Mouse (Mus musculus): ENCODE measurements around the gene Iglon5. TPM values are rescaled to one million over a fixed set of nuclear protein-coding genes. Genes with fewer than 3 reads are reported as not detected.

Gene Iglon5
- not detected in 2 replicates for polyA plus RNA-seq (2015; fragmentation: Nextera tagmentation; extraction: Ambion mirVana)

DNA sequence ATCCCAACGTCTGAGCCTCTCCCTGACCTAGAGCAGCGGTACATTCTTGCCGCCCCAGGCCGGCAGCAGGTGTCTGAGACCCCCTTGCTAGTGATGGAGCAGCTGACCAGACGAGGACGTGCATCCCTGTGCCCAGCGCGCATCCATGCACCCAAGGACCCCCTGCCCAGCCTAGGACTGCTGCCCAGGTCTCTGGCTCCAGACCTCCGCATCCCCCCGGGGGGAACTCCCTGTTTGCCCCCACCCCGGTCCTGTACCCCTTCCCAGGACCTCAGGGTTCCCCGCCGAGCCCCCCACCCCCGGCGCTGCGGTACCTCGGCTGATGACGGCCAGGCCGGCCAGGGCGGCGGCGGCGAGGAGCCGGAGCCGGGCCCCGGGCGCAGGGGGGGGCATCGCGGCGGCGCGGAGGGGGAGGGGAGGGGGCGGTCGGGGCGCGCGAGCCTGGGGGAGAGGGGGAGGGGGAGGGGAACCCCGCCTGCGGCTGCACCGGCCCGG, at the start of gene Iglon5:
TSS of gene Iglon5 (minus strand) at position 445 of the 495 bp plus-strand sequence.
- DNase-seq, result no peak
- H3K9me3 ChIP-seq (replicated peaks), result no peaks in the 10 kb centered on the region
- no peak for ATAC-seq (ENCODE audit: low read depth)
- no peak within 1 kb of the TSS for H3K9ac ChIP-seq
- WGBS (ENCODE audit: insufficient replicate concordance), result 3% methylated on average over 22 of the region's 41 CpGs
- H3K27ac ChIP-seq, result no peak within 1 kb of the TSS
- H3K4me3 ChIP-seq (replicated peaks), result peak within 1 kb of the TSS; percentile 18; the same call in 1 of the 2 replicates
- no peaks in the 10 kb centered on the region for H3K4me1 ChIP-seq (replicated peaks)
- H3K4me2 ChIP-seq, result peak within 1 kb of the TSS; percentile 28
- H3K27me3 ChIP-seq, result peaks cover 41% of the 10 kb centered on the region
- no peaks in the 10 kb centered on the region for H3K36me3 ChIP-seq

DNA sequence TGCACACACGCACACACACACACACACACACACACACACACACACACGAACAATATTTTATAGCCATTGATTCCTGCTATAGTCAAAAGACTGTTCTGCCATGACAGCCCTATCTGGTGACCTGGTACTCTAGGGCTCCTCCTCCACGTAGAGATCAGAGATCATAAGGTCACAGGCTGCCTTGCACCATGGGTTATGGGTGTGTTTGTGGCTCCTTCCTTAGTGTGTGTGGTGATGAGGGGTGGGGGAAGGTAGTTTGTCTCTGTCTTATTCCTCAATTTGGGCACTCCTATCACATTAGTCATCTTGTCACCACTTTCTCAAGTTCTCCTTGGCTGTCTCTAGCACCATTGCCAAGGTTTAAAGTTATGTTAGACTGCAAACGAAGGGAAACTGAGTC, 48.6 kb upstream of the Iglon5 start:
- H3K4me2 ChIP-seq, result no peak overlapping the region
- no peaks in the 10 kb centered on the region for H3K4me1 ChIP-seq (replicated peaks)
- 46% methylated on average over 4 of the region's 4 CpGs for WGBS (ENCODE audit: insufficient replicate concordance)
- ATAC-seq (ENCODE audit: low read depth) (no peak), DNase-seq (no peak)
- H3K27ac ChIP-seq, result no peak overlapping the region
- H3K4me3 ChIP-seq (replicated peaks), result no peak overlapping the region
- no peaks in the 10 kb centered on the region for H3K9me3 ChIP-seq (replicated peaks)
- no peak overlapping the region for H3K9ac ChIP-seq
- H3K36me3 ChIP-seq, result no peaks in the 10 kb centered on the region
- no peaks in the 10 kb centered on the region for H3K27me3 ChIP-seq

- Histone ChIP-seq H3K9me3 (replicated peaks) (no peaks in the 10 kb centered on the region), H3K9ac (no peak overlapping the region), H3K4me1 (replicated peaks) (no peaks in the 10 kb centered on the region), H3K27ac (peak overlapping the region; percentile 3; the same call in 1 of the 2 replicates), H3K27me3 (no peaks in the 10 kb centered on the region), H3K36me3 (no peaks in the 10 kb centered on the region), H3K4me2 (no peak overlapping the region), H3K4me3 (replicated peaks) (no peak overlapping the region)
- WGBS (ENCODE audit: insufficient replicate concordance), result 28% methylated on average over 9 of the region's 9 CpGs
- ATAC-seq (ENCODE audit: low read depth) (0 out of 2 replicates have a peak, but pooled peaks have one; percentile 47), DNase-seq (no peak)
Measured at GRCm38 (mm10) chr7:43532936-43533505, 43.1 kb upstream of the Iglon5 start.

DNA sequence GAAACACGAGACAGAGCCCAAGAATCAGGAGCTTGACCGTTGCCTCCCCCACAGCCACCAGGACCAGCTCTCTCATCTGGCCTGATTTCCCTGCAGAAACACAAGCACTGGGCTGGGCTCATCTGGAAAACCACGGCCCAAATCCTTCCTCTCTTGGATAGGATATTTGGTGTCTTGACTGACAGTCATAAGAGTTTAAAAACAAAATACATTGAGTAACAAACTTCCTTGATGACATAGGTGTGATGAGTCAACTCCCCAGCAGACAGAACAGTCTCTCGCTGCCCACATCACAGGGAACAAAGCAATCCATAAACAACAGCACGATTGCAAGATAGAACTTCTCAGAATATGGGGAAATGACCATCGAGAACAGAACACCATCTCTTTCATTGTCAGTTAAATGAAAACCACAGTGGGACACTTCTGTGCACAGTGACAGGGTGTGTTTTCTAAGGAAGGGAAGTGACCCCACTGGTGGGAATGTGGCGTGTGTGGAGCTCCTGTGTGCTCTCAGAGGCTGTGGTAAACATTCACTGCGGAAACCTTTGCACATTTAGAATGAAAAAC, 40.4 kb upstream of the Iglon5 start:
- H3K9ac ChIP-seq, result no peak overlapping the region
- no peaks in the 10 kb centered on the region for H3K27me3 ChIP-seq
- H3K9me3 ChIP-seq (replicated peaks), result no peaks in the 10 kb centered on the region
- no peaks in the 10 kb centered on the region for H3K4me1 ChIP-seq (replicated peaks)
- H3K36me3 ChIP-seq, result no peaks in the 10 kb centered on the region
- no peak overlapping the region for H3K4me3 ChIP-seq (replicated peaks)
- WGBS (ENCODE audit: insufficient replicate concordance), result 37% methylated on average over 8 of the region's 8 CpGs
- DNase-seq (no peak), ATAC-seq (ENCODE audit: low read depth) (no peak)
- H3K4me2 ChIP-seq, result no peak overlapping the region
- H3K27ac ChIP-seq, result no peak overlapping the region

- Histone ChIP-seq H3K27me3 (no peaks in the 10 kb centered on the region), H3K4me1 (replicated peaks) (no peaks in the 10 kb centered on the region), H3K9me3 (replicated peaks) (no peaks in the 10 kb centered on the region), H3K9ac (no peak overlapping the region), H3K4me2 (no peak overlapping the region), H3K4me3 (replicated peaks) (no peak overlapping the region), H3K27ac (no peak overlapping the region), H3K36me3 (no peaks in the 10 kb centered on the region)
- DNase-seq (no peak), ATAC-seq (ENCODE audit: low read depth) (no peak)
- 43% methylated on average over 3 of the region's 3 CpGs for WGBS (ENCODE audit: insufficient replicate concordance)
Measured at GRCm38 (mm10) chr7:43525313-43525712, 35.4 kb upstream of the Iglon5 start.

DNA sequence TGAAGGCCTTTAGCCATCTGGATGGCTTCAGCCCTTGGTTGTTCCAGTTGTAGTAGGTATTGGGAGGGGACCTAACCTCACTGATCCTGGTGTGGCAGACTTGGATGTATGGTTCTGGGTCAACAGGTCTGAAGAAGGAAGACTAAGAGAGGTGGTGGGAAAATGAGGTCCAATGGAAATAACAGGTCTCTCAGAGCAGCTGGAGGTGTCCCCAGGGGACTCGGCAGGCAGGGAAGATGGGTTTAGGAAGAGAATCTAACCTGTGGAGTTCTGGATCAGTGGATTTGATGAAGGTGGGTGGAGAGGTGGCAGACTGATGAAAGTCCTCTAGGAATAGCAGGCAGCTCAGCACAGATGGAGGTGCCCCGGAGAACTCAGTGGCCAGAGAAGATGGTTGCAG, 32.9 kb upstream of the Iglon5 start:
- H3K36me3 ChIP-seq, result no peaks in the 10 kb centered on the region
- H3K4me3 ChIP-seq (replicated peaks), result no peak overlapping the region
- 65% methylated on average over 2 of the region's 2 CpGs for WGBS (ENCODE audit: insufficient replicate concordance)
- H3K9ac ChIP-seq, result no peak overlapping the region
- ATAC-seq (ENCODE audit: low read depth) (no peak), DNase-seq (no peak)
- no peak overlapping the region for H3K4me2 ChIP-seq
- H3K9me3 ChIP-seq (replicated peaks), result no peaks in the 10 kb centered on the region
- no peaks in the 10 kb centered on the region for H3K27me3 ChIP-seq
- H3K27ac ChIP-seq, result no peak overlapping the region
- H3K4me1 ChIP-seq (replicated peaks), result no peaks in the 10 kb centered on the region

- ATAC-seq (ENCODE audit: low read depth) (no peak), DNase-seq (no peak)
- WGBS (ENCODE audit: insufficient replicate concordance), result 71% methylated on average over 15 of the region's 15 CpGs
Measured at GRCm38 (mm10) chr7:43518341-43518740, 28.5 kb upstream of the Iglon5 start.

DNA sequence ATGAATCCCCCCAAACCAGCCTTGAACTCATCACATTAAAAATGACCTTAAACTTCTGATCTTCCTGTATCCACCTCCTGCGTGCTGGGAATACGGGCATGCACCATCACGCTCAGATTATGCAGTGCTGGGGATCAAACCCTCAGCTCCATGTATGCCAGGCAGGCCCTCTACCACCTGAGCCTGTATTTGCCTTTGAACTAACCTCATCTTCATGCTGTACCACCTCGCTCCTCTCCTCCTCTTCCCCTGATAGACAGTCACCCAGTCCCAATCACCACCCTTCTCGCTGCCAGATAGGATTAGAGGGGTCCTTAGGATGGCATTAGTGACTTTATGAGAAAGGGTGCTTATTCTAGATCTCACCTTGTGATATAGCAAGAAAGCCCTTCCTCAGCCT, 25.2 kb upstream of the Iglon5 start:
- Histone ChIP-seq H3K9ac (no peak overlapping the region), H3K4me3 (replicated peaks) (no peak overlapping the region), H3K9me3 (replicated peaks) (no peaks in the 10 kb centered on the region), H3K36me3 (no peaks in the 10 kb centered on the region), H3K4me1 (replicated peaks) (no peaks in the 10 kb centered on the region), H3K4me2 (no peak overlapping the region), H3K27me3 (no peaks in the 10 kb centered on the region), H3K27ac (no peak overlapping the region)
- 57% methylated on average over 5 of the region's 5 CpGs for WGBS (ENCODE audit: insufficient replicate concordance)
- DNase-seq (no peak), ATAC-seq (ENCODE audit: low read depth) (no peak)

More at GRCm38 (mm10) chr7:43518341-43518740, 28.5 kb upstream of the Iglon5 start:
- no peaks in the 10 kb centered on the region for H3K27me3 ChIP-seq
- H3K27ac ChIP-seq, result no peak overlapping the region
- H3K9me3 ChIP-seq (replicated peaks), result no peaks in the 10 kb centered on the region
- no peak overlapping the region for H3K9ac ChIP-seq
- no peaks in the 10 kb centered on the region for H3K36me3 ChIP-seq
- no peak overlapping the region for H3K4me3 ChIP-seq (replicated peaks)
- H3K4me2 ChIP-seq, result no peak overlapping the region
- H3K4me1 ChIP-seq (replicated peaks), result no peaks in the 10 kb centered on the region

- ATAC-seq (ENCODE audit: low read depth), result no peak
- Histone ChIP-seq H3K4me3 (replicated peaks) (no peak overlapping the region), H3K9ac (no peak overlapping the region), H3K27ac (no peak overlapping the region), H3K27me3 (no peaks in the 10 kb centered on the region), H3K4me1 (replicated peaks) (no peaks in the 10 kb centered on the region), H3K4me2 (no peak overlapping the region), H3K36me3 (no peaks in the 10 kb centered on the region), H3K9me3 (replicated peaks) (no peaks in the 10 kb centered on the region)
- 68% methylated on average over 4 of the region's 4 CpGs for WGBS (ENCODE audit: insufficient replicate concordance)
- DNase-seq, result no peak
Measured at GRCm38 (mm10) chr7:43512519-43512918, 22.6 kb upstream of the Iglon5 start.

DNA sequence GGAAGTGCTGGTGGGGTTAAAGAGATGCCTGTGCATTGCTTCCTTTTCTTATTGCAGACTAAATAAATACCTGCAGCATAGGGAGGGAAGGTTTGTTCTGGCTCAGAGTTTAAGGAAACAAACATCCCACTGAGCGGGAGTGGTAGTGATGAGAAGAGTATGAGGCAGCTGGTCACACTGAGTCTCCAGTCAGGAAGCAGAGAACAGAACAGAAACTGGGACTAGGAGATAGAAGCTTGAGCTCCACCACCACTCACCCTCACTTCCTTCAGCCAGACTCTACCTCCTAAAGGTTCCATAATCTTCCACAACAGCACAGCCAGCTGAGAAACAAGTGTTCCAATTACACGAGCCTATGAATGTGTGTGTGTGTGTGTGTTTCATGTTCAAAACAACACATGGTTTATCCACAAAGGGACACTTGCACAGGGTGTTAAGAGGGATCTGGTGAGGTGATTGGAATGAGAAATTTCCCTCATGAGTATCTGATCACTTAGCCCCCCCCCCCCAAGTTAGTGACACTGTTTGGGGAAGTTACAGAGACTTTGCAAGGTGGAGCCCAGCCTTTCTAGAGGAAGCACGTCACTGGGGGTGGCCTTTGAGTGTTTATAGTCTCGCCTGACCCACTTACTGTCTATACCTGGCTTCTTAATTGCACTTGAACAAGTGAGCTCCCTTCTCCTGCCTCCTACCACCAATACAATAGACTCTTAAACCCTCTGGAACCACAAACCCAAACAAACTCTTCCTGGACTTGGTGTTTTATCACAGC, 22.0 kb upstream of the Iglon5 start:
- no peaks in the 10 kb centered on the region for H3K9me3 ChIP-seq (replicated peaks)
- 22% methylated on average over 4 of the region's 4 CpGs for WGBS (ENCODE audit: insufficient replicate concordance)
- no peak for ATAC-seq (ENCODE audit: low read depth)

DNA sequence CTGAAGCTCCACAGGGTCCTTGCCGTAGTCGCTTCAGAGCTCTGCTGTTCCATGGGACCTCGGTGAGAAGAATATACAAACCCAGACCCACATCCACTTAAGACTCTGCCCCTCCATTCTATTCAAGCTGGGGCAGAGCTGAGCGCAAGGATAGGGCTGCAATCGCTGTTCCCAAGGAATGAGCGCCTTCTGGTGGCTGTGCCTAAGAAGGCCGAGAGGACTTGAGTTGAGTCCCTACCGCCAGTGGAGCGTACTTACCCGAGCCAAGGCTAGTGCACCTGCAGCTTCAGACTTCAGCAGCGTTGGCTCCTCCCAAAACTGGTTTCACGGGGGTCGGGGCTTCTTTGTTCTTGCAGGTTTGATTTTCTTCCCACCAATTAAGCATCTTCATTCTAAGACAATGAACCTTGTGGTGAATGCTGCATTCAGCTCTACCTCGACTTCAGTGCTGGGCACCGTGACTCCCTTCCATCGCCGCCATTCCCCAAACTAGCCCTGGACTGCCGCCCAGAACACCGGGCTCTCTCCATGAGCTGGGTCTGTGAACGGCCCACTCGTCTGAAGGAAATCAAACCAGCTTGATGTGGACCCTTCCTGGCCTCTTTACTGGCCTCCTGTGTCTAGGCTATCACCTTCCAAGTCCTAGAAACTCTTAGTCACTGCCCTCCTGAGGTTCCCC, 5.6 kb upstream of the Iglon5 start:
- Histone ChIP-seq H3K27me3 (peaks cover 26% of the 10 kb centered on the region), H3K36me3 (no peaks in the 10 kb centered on the region), H3K4me2 (no peak overlapping the region), H3K27ac (no peak overlapping the region), H3K9ac (no peak overlapping the region), H3K4me1 (replicated peaks) (no peaks in the 10 kb centered on the region), H3K4me3 (replicated peaks) (no peak overlapping the region), H3K9me3 (replicated peaks) (no peaks in the 10 kb centered on the region)
- ATAC-seq (ENCODE audit: low read depth), result no peak
- WGBS (ENCODE audit: insufficient replicate concordance), result 15% methylated on average over 21 of the region's 21 CpGs
- no peak for DNase-seq

More for the DNA sequence above, 22.0 kb upstream of the Iglon5 start:
- H3K27me3 ChIP-seq, result no peaks in the 10 kb centered on the region
- H3K36me3 ChIP-seq, result no peaks in the 10 kb centered on the region
- H3K4me3 ChIP-seq (replicated peaks), result no peak overlapping the region
- no peak for DNase-seq
- no peak overlapping the region for H3K27ac ChIP-seq
- no peak overlapping the region for H3K4me2 ChIP-seq
- no peak overlapping the region for H3K9ac ChIP-seq
- no peaks in the 10 kb centered on the region for H3K4me1 ChIP-seq (replicated peaks)

All from liver, embryonic 13.5 days (tissue).